Mouse (Mus musculus) ZHBTc4 (cell line): ENCODE measurements at regions not wholly inside any gene's neighbourhood (a gene's known extent, or its start where the extent isn't known, plus 50 kb on each side); places are given as distances from the start of the nearest gene placed in this dataset.

Experiments
- DNase-seq: peaks from one replicate; pipeline ENCODE4 v3.0.0-alpha.2; 2011; ENCODE audit warnings: low read depth, low spot score

DNA sequence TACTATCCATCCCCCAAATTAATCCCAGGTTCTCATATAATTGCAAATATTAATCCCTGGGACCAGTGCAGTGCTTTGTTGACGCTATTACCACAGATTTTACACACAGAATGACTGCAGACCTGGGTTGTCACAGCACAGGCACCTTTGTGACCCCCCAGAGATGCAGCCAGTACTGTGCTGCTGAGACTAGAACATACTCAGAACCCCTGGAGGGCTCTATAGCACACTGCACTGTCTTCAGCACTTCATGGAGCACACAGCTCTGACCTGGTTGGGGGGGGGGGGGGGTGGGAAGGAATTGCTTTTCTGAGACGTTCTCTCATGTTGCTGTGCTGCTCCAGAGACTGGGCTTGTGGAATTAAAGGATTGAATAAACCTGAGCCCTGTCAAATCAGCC, 154.9 kb upstream of the Gm34302 start:
- DNase-seq = no peak

DNA sequence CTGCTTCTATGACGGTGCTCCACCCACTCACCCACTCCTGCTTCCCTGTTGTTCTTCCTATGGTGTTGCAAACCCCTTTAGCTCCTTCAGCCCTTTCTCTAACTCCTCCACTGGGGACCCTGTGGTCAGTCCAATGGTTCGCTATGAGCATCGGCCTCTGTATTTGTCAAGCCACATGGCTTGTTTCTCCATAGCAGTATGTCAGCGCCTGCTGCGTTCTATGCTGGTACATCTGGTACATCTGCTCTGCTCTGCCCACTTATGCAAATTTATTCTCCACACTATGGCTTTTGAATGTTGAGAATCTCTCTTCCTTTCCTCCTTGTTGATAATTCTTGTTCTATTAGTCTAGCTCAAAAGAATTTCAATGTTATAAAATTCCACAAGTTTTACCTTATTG, 154.2 kb upstream of the Gm34302 start:
- DNase-seq = no peak

DNA sequence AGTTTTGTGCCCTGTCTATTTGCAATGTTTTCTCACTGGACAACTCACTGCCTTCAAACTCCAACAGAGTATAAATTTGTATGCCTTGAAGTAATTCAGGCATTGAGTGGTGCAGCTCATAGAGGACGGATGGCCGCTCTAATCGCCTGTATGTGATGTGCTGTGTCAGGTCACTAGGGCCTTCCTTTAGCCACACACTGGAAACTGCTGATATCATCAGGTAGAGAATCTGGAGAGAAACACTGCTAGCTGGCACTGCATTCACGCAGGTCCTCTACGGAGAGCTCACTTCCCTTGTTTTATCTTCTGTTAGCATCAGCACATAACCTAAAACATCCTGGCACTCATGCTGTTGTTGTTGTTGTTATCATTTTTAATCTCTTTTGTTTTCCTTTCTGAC, 144.0 kb upstream of the Gm34302 start:
- DNase-seq = no peak

DNA sequence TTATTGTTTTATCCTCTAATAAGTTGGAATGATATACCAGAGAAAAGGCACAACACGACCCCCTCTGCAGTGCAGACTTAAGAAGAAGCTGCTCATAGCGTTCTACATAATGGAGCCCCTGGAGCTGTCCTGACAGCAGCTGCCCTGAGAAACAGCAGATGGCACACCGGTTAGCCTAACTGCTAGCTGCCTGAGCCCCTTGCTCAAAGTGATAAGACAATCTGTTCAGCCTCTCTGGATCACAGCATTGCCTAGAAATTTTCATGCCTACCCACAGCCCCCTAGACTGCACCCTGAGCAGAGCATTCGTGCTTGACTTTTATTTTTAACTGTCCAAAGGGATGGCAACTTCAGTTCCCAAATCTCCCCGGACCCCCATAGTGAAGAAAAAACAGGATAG, 132.4 kb upstream of the Gm34302 start:
- DNase-seq = no peak

DNA sequence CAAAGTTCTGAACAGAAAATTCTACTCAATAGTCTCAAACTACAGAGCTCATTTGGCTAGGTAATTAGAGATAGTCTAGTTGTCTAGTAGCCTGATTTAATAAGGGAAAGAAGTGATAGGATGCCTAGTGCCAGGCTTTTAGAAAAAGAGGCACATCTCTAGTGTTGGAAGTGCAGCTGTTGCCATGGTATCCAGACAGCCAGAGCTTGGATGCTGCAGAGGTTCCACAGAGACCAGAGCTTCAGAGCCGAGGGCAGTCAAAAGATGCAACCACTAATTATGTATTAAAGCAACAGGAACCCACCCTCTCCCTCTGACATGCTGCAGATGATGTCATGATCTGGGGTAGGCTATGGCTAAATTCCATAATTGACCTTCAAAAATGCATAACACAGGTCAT, 130.0 kb upstream of the Gm34302 start:
- DNase-seq = no peak

DNA sequence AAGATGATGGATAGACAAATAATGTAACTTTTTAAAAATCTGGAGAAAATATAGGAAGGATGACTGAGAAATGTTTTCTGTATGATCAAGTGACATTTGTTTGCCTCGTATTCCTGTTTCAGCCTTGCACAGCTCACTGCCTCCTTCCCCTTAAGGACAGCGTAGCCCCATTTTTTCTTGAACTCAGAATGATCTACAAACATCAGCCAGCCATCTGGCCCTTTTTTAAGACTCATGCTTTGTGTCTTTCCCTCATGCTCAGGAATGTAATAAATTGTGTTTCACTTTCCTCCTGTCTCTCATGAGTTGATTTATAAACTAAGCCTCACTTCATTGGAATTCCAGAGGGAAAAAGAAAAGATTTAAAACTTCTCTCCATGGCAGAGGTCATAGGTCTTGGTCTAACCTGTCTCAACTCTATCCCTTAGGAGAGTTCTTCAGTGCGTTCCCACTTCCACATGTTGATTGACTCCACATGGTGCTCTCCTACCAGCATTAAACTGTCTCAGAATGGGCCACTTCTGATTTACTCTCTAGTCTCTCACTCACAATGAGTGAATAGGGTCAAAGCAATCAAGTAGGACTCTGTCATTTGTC, 129.2 kb upstream of the Gm34302 start:
- DNase-seq = no peak

DNA sequence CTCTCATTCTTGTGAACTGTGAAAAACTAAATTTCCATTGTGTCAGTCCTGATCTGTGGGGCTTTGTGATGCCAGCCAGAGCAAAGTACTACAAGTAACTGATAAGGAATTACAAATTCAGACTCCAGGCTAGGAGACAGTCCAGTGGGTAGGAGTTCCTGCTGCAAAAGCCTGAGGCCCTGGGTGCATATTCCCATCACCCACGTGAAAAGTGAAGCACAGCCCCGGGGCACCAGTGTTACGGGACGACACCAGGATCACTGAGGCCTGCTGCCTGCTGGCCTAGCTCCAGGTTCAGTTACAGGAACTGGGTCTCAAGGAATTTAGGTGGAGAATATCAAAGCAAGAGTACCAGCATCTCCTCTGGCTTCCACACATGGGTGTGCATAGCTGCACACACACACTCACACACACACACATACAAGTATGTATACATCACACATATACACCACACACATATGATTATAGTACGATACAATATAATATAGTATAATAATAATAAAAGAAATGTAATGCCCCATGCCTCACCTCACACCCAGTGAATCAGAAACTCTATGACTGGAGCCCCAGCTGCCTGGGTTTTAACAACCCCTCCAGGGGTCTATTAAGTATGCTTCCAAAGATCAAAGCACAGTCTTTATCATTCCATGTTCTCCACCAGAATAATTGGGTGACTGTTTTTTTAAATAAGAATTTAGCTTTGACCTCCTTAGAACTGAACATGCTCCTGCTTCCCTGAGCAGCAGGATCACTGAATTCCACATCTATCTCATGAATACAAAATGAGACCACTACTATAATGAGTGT, 126.6 kb upstream of the Gm34302 start:
- peak; percentile 45 for DNase-seq

DNA sequence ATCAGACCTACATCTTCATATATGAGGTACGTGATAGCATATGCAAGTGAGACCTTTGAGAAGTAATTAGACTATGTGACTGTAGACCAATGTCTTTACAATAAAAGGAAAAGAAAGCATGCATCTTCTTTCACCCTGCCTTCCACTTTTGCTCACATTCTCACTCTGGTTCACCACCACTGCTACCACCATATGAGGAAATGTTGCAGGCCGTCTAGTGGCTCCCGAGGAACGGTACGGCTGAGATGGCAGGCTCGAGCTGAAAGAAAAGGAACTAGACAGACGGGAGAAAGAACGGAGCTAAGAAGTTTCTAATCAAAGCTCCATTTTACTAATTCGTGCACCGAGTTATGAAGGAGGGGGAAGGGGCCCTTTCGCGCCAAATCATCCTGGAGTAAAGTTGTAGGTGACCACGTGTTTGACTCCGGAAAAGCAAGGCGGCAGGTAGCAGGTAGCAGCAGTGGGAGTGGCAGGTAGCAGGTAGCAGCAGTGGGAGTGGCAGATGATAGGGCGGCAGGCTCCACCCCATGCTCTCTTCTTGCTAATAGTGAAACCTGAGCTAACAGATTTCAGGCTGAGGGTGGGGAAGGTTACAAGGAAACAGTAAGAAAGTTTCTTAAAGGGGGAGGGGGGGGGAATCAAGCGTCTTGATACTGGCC, 125.9 kb upstream of the Gm34302 start:
- peak; percentile 39 for DNase-seq

DNA sequence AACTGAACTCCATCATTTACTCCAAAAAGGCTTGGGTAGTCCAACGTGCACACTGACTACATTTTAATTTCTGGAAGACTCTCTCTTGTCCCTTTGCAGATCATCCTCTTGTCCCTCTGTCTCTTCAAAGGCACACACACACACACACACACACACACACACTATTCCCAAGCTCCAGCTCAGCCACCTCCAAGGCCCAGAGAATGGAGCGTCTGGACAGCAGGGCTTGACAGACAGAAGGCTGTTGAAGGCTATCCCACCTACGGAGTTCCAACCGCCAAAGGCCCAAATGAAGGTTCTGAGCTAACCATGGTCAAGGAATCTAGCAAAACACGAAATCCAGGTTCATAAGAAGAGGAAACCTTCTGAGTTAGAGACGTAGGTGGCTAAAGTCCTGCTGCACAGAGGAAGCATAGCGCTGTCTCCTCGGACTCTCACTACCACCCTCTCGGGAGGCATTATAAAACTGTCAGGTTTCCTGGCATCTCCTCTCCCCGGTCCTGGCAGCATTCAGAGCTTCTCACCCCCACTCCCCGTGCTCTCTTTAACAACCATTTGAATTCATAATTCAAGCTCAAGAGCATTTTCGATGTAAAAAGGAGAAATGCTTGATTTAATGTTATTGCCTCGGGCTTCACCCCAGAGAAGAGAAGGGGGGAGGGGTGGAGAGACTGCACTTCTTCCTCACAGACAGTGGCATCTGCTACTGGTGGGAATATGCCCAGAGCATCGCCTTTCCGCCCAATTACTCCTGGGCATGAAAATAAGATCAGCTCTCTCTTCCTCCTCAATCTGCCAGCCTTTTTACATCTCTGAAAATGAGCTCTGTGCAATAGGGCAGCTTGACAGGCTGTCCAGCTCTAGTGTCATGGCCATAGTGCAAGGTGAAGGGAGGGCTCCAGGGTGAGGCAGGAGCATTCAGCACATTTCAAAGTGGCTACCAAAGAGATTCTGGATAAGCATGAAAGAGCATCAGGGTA, 99.3 kb upstream of the Gm34302 start:
- no peak for DNase-seq

DNA sequence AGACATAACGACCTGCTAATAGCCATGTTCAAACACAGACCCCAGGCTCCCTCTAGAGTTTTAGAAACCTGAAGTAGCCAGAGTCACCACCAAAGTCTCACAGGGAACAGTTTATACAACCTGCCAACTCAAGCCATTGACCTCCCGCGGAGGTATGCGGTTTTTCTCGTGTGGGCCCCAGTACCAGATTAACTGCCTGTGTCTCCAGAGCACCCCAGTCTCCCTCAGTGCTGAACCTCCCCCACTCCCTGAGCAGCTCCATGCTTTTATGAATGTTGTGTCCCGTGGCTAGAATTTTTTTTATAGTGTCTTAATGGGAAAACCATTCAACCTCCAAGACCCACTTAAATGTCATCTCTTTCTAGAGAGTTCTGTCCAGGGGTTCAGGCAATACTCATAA, 98.5 kb upstream of the Gm34302 start:
- no peak for DNase-seq

DNA sequence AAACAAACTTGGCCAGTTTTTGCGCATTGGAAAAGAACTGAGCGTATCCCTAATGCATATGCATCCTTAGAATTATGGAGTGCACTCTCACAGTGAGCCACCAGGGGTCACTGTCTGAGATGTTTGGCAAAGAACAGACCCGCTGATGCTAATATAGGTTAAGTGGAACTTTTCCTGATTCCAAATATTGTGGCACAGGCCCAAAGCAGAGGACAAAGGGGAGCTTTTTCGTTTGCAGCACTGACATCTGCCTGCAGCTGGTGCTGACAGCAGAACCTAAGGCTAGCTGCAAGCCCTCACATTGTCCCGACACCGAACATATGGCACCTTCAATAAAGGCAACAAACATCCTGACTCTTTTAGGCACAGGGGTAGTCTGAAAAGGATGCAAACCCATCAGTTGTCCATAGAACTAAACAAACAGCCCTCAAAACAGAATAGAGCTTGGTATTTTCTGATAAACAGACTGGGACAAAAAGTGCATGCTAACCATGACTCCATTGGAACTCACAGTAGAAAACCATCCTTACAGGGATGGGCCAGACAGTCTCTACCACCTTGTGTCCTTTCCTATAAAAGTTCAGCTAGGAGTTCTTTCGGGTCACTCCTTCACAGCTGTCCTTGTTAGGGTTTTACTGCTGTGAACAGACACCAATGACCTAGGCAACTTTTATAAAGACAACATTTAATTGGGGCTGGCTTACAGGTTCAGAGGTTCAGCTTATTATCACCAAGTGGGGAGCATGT, 87.1 kb upstream of the Gm34302 start:
- DNase-seq = peak; percentile 77

DNA sequence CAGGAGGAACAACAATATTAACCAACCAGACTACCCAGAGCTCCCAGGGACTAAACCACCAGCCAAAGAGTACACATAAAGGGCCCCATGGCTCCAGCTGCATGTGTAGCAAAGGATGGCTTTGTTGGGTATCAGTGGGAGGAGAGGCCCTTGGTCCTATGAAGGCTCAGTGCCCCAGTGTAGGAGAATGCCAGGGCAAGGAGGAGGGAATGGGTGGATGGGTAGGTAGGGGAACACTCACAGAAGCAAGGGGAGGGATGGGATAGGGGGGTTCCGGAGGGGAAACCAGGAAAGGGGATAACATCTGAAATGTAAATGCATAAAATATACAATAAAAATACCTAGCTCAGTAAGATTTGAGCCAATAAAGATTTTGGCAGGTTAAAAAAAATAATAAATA, 86.4 kb upstream of the Gm34302 start:
- DNase-seq = no peak

DNA sequence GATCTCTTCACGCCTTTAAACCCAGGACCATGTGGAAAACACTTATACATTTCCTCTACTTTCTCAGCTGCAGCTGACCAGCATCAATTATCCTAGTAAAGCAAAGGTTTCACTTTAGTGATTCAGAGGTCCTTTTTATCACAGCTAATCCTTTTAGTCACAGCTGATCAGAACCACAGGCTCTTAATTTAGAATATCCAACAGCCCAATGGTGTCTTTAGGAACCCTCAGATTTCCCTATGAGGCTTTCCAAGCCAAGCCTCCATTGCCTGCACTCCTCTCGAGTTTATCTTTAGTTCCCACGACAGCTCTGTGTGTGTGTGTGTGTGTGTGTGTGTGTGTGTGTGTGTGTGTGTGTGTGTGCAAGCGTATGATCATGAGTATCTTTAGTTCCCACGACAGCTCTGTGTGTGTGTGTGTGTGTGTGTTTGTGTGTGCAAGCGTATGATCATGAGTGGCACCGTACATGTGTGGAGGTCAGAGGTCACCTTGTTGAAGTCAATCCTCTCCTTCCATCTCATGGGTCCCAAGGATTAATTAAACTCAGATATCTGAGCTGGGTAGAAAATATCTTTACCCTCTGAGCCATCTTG, 85.4 kb upstream of the Gm34302 start:
- no peak for DNase-seq

DNA sequence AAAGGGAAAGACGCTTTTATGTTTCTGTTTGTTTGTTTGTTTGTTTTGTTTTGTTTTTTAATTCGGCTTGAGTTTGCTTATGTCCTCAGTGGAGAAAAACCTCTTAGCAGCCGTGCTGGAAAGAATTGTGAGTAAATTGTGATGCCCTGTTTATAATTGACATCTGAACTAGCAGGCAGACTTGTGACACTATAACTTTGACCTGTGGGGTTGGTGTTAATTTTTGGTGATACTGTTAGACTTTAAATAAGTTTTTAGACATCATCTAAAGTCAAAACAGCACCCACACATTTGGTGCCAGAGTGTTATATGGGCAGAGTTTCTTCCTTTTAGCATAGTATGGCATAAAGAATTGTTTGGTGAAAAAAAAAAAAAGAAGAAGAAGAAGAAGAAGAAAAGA, 84.0 kb upstream of the Gm34302 start:
- no peak for DNase-seq

DNA sequence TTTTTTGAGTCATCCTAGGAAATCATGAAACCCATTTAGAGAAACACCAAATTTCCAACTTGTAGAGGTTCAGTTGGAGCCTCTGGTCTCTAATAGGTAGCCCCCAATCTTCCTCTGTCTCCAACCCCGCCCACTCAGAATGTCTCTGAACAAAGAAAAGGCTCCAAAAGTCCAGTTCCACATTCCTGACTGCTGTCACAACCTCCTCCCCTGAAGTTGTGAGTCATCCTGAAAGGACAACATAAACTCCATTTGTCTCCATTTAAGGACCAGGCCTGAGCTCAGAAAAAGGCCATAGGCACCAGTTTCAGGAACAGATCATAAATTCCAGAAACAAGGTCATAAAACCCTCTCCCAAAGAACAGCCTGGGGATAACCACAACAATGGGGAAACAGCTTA, 79.4 kb upstream of the Gm34302 start:
- no peak for DNase-seq

DNA sequence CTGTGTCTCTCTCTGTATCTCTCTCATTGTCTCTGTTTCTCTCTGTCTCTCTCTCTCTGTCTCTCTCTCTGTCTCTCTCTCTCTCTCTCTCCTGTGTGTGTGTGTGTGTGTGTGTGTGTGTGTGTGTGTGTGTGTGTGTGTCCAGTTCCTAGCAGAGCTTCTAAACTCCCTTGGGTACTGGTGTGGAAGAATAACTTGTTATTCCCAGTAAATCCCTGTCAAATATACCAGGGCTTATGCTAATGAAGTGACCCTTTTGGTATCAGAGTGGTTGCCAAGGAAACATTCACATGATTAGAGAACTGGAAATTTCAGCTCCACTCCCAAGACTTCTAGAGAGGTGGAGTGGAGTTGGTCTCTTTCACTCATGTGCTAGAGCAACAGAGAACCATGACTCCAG, 78.9 kb upstream of the Gm34302 start:
- no peak for DNase-seq

DNA sequence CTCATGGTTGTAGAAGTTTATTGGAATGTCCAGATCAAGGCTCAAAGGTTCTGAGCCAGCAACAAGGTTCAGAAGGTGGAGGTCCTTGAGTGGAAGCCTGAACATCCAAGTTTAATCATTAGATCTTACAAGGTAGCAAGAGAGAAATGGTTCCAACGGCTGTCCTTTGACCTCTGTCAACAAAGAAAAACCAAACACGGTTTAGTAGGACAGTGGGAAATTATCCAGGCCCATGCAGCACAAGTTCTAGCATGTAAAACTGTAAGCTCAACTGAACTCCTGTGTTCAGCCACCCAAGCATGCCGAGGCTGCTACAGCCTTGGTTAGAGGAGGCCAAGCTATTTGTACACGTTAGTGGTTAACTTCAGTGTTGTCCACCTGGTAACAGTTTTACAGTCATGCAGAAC, 77.1 kb upstream of the Gm34302 start:
- no peak for DNase-seq

DNA sequence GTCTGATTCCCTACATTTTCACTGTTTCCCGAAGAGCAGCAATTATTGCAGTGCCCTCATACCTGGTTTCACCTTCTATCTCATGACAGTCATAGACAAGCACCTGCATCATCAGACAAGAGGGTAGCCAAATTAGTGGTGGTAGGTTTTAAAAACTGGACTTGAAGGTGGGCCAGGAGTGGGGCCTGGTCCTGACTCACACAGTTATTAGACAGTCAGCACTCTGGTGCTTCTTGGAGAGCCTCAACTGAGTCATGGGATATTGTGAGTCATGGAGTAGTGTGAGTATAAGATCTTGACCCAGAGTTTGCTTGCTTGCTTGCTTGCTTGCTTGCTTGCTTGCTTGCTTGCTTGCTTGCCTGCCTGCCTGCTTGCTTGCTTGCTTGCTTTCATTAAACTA, 73.1 kb upstream of the Gm34302 start:
- no peak for DNase-seq

DNA sequence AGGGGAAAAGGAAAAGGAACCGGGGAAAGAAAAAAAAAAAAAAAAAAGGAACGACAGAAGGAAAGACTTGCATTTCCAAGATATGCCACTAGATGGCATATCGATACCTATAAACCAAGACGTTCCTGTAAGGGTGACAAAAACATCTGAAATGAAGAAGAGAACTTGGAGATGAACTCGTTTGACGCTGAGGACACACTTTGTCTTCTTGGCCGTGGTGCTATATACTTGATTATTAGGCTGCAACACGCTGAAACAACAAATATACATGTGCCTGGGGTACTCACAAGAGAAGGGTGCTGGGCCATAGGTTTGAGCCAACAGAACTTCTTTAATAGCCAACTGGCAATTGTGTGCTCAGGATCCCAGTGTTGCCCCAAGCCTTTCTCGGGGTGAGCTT, 71.2 kb upstream of the Gm34302 start:
- peak; percentile 71 for DNase-seq

DNA sequence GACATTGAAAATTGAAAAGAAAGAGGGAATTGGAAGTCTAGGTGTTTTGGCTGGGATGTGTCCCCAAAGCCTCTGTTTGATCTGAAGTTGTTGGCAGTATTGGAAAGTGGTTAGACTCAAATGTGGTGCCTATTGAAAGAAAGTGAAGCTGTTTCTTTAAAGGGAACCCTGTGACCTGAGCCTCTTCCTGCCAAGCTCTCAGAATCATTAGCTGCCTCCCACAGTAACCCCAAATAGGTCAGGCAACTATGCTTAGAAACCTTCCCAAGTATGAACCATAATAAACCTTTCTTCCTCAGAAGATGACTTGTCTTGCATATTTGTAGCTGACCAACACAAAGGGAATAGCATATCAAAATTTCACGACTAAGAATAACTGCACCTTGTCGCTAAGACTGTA, 69.7 kb upstream of the Gm34302 start:
- no peak for DNase-seq

DNA sequence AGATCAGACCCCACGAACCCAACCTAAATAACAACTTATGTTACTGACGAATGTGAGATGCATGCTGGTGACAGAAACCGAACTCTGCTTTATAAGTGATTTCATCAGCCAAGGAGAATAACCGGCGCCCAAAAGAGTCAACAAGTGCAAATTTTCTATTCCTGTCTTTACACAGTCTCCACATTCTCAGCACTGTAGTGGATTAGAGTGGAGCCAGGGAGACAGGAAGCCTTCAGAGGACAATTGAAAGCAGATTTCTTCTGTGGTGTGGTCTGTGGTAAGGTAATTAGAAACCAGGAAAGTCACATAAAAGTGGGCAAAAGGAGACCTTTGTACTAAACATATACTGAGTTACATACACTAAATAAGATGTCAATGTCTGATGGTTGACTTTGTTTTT, 68.0 kb upstream of the Gm34302 start:
- DNase-seq = no peak
